Mouse (Mus musculus) ES-E14 (cell line): Measurements from ENCODE around the gene Sgip1.

Source experiments
- CHD2 ChIP-seq: IDR thresholded peaks from 2 replicates; pipeline ENCODE4 v1.6.1; 2014; ENCODE audit warnings: mild to moderate bottlenecking, low read depth, low read length, inconsistent platforms
- HCFC1 ChIP-seq: IDR thresholded peaks from 2 replicates; pipeline ENCODE4 v1.6.1; 2012; ENCODE audit warnings: low read length, inconsistent platforms, borderline replicate concordance; ENCODE audit not compliant: insufficient read depth
- ZC3H11A ChIP-seq: IDR thresholded peaks from 2 replicates; pipeline ENCODE4 v1.6.1; 2012; ENCODE audit warnings: low read depth, mild to moderate bottlenecking, inconsistent platforms, low read length, borderline replicate concordance
- ZNF384 ChIP-seq: IDR thresholded peaks from 2 replicates; pipeline ENCODE4 v1.6.1; 2012; ENCODE audit warnings: low read depth, low read length, inconsistent platforms

- TF ChIP-seq CHD2, result no peak
- TF ChIP-seq ZNF384, result no peak
- no peak for TF ChIP-seq ZC3H11A
- TF ChIP-seq HCFC1, result no peak
Measured at GRCm38 (mm10) chr4:102969599-102969998, 228.5 kb downstream of the Sgip1 start.
